Mouse (Mus musculus): Measurements from ENCODE around the gene Sec13. TPM values are rescaled to one million over a fixed set of nuclear protein-coding genes. Genes with fewer than 3 reads are reported as not detected.

The Sec13 gene
- polyA plus RNA-seq, 2 experiments, result 314 to 326 TPM

DNA sequence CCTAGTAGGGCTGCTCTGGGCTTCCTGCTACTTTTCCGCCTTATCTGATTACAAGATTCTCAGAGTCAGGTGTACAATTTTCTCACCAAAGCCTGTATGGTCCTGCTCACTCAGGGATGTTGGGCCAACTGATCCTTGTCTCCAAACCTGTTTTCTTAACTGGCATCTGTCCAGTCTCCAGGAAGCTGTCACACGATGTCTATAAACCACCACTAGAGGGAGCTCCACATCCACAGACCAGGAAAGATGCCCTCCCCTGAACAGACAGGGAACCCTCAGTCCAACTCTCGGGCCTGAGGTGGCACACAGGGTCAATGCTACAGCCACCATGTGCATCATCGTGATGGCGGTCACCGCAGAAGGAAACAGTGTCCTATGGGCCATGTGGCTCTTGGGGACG, 21.1 kb upstream of the Sec13 start:
- 30% methylated on average over 7 of the region's 7 CpGs for WGBS

DNA sequence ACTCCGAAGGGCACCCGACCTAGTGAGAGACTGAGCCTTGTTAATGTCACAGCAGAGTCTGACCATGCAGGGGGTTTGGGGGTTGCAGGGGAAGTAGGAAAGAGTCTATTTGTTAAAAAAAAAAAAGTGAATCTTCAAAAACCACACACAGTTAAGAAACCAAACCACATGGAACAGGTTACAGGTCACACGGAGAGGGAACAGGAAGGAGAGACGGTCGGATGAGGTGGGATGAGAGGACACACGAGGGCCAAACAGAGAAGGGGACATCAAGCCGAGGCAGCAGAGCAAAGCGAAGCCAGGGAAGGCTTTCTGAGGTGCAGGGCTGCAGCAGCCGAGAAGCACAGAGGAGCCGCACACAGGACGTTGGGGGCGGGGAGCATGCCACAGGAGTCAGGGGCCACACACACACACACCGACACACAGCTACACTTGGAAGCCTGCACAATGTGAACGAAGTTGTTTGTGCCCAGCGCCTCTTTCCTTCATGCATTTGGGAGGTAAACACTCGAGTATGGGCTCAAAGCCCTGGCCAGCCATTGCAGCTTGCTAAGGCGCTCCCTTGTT, 8.7 kb upstream of the Sec13 start:
- no peak for DNase-seq (ENCODE audit: low spot score)
- no peak overlapping the region for H3K9ac ChIP-seq (ENCODE audit: low read depth, low read length, severe bottlenecking)
- ATAC-seq (ENCODE audit: low FRiP score, low read depth), result no peak
- no peak overlapping the region for H3K4me2 ChIP-seq (replicated peaks; ENCODE audit: low read depth, low read length, severe bottlenecking)
- no peaks in the 10 kb centered on the region for H3K4me1 ChIP-seq (ENCODE audit: control insufficient read depth, insufficient read depth, low read length)
- H3K36me3 ChIP-seq (ENCODE audit: control insufficient read depth, insufficient read depth, low read length), result no peaks in the 10 kb centered on the region
- no peak overlapping the region for H3K27ac ChIP-seq (replicated peaks; ENCODE audit: low read depth, low read length)
- H3K27me3 ChIP-seq (ENCODE audit: control insufficient read depth, insufficient read depth, low read length), result peaks cover 4% of the 10 kb centered on the region; the same call in 1 of the 2 replicates
- 64% methylated on average over 17 of the region's 17 CpGs for WGBS
- TF ChIP-seq POLR2A (IDR thresholded peaks at IDR 0.05; ENCODE audit: borderline replicate concordance, extremely low read depth, insufficient read depth, insufficient read length), result no peak
- no peak overlapping the region for H3K4me3 ChIP-seq (replicated peaks; ENCODE audit: low read length)
- no peaks in the 10 kb centered on the region for H3K9me3 ChIP-seq (ENCODE audit: control insufficient read depth, low read length)

More for the DNA sequence above, 21.1 kb upstream of the Sec13 start:
- no peak overlapping the region for H3K9ac ChIP-seq (ENCODE audit: low read depth, low read length, severe bottlenecking)
- ATAC-seq (ENCODE audit: low FRiP score, low read depth) (0 out of 2 replicates have a peak, but pooled peaks have one; percentile 41), DNase-seq (ENCODE audit: low spot score) (peak; percentile 68)
- H3K4me1 ChIP-seq (ENCODE audit: control insufficient read depth, insufficient read depth, low read length), result no peaks in the 10 kb centered on the region
- no peak overlapping the region for H3K27ac ChIP-seq (replicated peaks; ENCODE audit: low read depth, low read length)
- no peak for TF ChIP-seq POLR2A (IDR thresholded peaks at IDR 0.05; ENCODE audit: borderline replicate concordance, extremely low read depth, insufficient read depth, insufficient read length)
- H3K4me2 ChIP-seq (replicated peaks; ENCODE audit: low read depth, low read length, severe bottlenecking), result no peak overlapping the region
- no peaks in the 10 kb centered on the region for H3K27me3 ChIP-seq (ENCODE audit: control insufficient read depth, insufficient read depth, low read length)
- H3K4me3 ChIP-seq (replicated peaks; ENCODE audit: low read length), result no peak overlapping the region
- no peaks in the 10 kb centered on the region for H3K36me3 ChIP-seq (ENCODE audit: control insufficient read depth, insufficient read depth, low read length)
- no peaks in the 10 kb centered on the region for H3K9me3 ChIP-seq (ENCODE audit: control insufficient read depth, low read length)

DNA sequence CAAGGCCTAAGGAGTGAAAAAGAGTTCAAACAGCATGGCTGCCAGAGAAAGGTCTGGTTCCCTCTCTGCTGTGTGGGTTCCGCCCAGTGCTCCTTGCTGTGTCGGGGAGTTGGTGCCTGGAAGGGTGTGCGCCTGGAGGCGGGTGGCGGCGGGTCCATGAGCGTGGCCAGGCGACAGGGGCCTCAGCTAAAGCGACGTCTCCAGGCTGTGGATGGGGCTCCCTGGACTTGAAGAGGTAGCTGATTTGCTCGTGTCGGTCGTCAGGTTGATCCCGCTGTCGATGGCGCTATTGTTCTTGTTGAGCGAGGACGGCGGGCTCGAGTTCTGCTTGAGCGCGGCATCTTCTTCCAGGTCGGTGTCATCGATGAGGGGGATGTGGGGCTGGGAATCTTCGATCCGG, 7.8 kb upstream of the Sec13 start:
- H3K27me3 ChIP-seq (ENCODE audit: control insufficient read depth, insufficient read depth, low read length), result peaks cover 4% of the 10 kb centered on the region; the same call in 1 of the 2 replicates
- H3K9me3 ChIP-seq (ENCODE audit: control insufficient read depth, low read length), result no peaks in the 10 kb centered on the region
- H3K4me1 ChIP-seq (ENCODE audit: control insufficient read depth, insufficient read depth, low read length), result no peaks in the 10 kb centered on the region
- DNase-seq (ENCODE audit: low spot score) (no peak), ATAC-seq (ENCODE audit: low FRiP score, low read depth) (no peak)
- WGBS, result 28% methylated on average over 26 of the region's 26 CpGs
- H3K4me3 ChIP-seq (replicated peaks; ENCODE audit: low read length), result no peak overlapping the region
- H3K9ac ChIP-seq (ENCODE audit: low read depth, low read length, severe bottlenecking), result no peak overlapping the region
- H3K27ac ChIP-seq (replicated peaks; ENCODE audit: low read depth, low read length), result no peak overlapping the region
- no peaks in the 10 kb centered on the region for H3K36me3 ChIP-seq (ENCODE audit: control insufficient read depth, insufficient read depth, low read length)
- no peak for TF ChIP-seq POLR2A (IDR thresholded peaks at IDR 0.05; ENCODE audit: borderline replicate concordance, extremely low read depth, insufficient read depth, insufficient read length)
- no peak overlapping the region for H3K4me2 ChIP-seq (replicated peaks; ENCODE audit: low read depth, low read length, severe bottlenecking)

DNA sequence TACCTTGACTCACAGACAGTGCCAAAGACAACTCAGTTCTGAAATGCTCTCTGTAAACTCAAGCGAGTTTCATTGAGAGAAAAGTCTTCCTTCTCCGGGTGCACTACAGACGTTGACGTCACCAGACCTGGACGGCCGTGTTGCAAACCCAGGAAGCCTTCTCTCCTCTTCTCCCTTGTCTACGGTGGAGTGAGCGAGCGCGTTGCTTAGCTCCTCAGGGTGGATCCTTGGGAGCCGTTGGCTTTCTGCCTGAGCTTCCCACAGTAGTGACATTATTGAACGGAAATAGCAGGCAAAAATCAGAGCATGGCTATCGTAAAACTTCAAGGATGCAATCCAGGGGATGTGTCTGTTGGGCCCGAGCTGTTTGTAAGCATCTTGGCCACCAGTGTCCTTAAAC, 6.7 kb upstream of the Sec13 start:
- Histone ChIP-seq H3K27ac (replicated peaks; ENCODE audit: low read depth, low read length) (no peak overlapping the region), H3K27me3 (ENCODE audit: control insufficient read depth, insufficient read depth, low read length) (peaks cover 4% of the 10 kb centered on the region; the same call in 1 of the 2 replicates), H3K9me3 (ENCODE audit: control insufficient read depth, low read length) (no peaks in the 10 kb centered on the region), H3K4me2 (replicated peaks; ENCODE audit: low read depth, low read length, severe bottlenecking) (no peak overlapping the region), H3K4me3 (replicated peaks; ENCODE audit: low read length) (no peak overlapping the region), H3K4me1 (ENCODE audit: control insufficient read depth, insufficient read depth, low read length) (no peaks in the 10 kb centered on the region), H3K36me3 (ENCODE audit: control insufficient read depth, insufficient read depth, low read length) (no peaks in the 10 kb centered on the region), H3K9ac (ENCODE audit: low read depth, low read length, severe bottlenecking) (no peak overlapping the region)
- 86% methylated on average over 14 of the region's 14 CpGs for WGBS
- ATAC-seq (ENCODE audit: low FRiP score, low read depth), result no peak
- DNase-seq (ENCODE audit: low spot score), result no peak
- no peak for TF ChIP-seq POLR2A (IDR thresholded peaks at IDR 0.05; ENCODE audit: borderline replicate concordance, extremely low read depth, insufficient read depth, insufficient read length)

DNA sequence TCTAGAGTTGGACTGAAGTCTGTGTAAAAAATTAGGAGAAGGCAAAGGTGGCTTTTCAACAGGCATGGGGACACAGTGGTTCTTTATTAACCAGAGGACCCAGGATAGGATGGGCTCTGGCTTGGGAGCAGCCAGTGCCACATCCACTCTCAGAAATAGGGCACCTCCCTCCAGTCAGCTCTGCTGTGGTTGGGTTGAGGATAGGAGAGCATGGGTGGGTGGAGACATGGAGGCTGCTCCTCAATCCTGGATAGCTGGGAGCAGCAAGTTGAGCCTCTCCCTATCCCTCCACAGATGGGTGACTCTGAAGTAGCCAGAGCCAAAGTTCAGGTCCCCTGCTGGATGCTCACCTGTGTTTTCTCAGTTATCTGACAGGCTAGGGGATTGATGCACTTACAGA, 4.6 kb upstream of the Sec13 start:
- Histone ChIP-seq H3K4me1 (ENCODE audit: control insufficient read depth, insufficient read depth, low read length) (no peaks in the 10 kb centered on the region), H3K4me2 (replicated peaks; ENCODE audit: low read depth, low read length, severe bottlenecking) (no peak overlapping the region), H3K27me3 (ENCODE audit: control insufficient read depth, insufficient read depth, low read length) (peaks cover 4% of the 10 kb centered on the region; the same call in 1 of the 2 replicates), H3K9me3 (ENCODE audit: control insufficient read depth, low read length) (no peaks in the 10 kb centered on the region), H3K4me3 (replicated peaks; ENCODE audit: low read length) (no peak overlapping the region), H3K9ac (ENCODE audit: low read depth, low read length, severe bottlenecking) (no peak overlapping the region), H3K27ac (replicated peaks; ENCODE audit: low read depth, low read length) (no peak overlapping the region), H3K36me3 (ENCODE audit: control insufficient read depth, insufficient read depth, low read length) (no peaks in the 10 kb centered on the region)
- DNase-seq (ENCODE audit: low spot score), result no peak
- no peak for ATAC-seq (ENCODE audit: low FRiP score, low read depth)
- TF ChIP-seq POLR2A (IDR thresholded peaks at IDR 0.05; ENCODE audit: borderline replicate concordance, extremely low read depth, insufficient read depth, insufficient read length), result no peak

Data from limb, embryonic 14.5 days (tissue).